Mouse (Mus musculus): ENCODE measurements around the gene Pabpc6. TPM values are rescaled to one million over a fixed set of nuclear protein-coding genes. Genes with fewer than 3 reads are reported as not detected.

The Pabpc6 gene
- total RNA-seq, 2 experiments from 2014 or later, result not detected

DNA sequence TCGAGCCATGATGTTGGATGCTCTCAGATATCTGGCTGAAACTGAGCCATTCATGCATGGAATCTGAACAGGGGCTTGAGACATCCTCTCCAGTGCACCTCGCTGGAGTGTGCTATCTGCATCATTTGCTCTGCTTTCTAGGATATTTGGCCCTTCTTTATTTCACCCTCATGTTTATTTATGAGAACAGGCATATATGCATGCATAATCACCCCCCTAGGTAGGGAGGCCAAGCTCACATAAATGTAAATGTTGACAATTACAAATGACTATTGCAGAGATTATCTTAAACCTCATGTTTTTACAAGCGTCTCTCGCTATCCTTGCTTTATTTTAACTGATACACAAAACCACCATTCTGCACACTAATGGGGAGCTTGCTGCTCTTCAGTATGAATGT is 21.9 kb downstream of the Pabpc6 start:
- Histone ChIP-seq H3K4me3 (no peak overlapping the region), H3K27ac (no peak overlapping the region)
- no peak for DNase-seq (ENCODE audit: extremely low spot score in 1 of 2, low spot score in 2 of 2)
- intact Hi-C loops (cut with DNase I), result no loop called here
- no peak for TF ChIP-seq CTCF (IDR thresholded peaks at IDR 0.05)

DNA sequence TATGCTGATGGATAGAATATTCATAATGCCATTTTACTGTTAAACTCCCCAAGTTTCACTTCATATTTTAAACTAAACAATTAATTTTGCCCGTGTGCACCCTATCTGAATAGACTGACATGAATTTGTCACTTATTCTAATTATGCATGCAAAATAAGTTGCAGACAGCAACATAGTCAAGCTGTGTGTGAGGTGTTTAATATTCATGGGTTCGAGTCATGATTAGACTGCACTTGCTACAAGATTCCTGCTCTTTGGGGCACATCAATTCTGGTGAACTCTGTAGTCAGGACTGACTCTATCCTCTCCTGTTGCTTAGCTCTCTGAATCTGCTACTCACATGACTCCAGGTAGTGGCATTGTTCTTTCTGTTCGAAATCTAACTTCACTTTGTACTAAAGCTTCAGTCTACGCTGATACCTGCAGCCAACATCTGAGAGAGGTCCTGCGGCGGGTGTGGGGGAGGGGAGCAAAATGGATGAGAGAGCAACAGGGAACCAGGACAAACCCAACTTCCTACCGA is 25.8 kb downstream of the Pabpc6 start:
- no peak overlapping the region for H3K4me3 ChIP-seq
- intact Hi-C loops (cut with DNase I), result no loop called here
- no peak for TF ChIP-seq CTCF (IDR thresholded peaks at IDR 0.05)
- no peak overlapping the region for H3K27ac ChIP-seq
- no peak for DNase-seq (ENCODE audit: extremely low spot score in 1 of 2, low spot score in 2 of 2)

DNA sequence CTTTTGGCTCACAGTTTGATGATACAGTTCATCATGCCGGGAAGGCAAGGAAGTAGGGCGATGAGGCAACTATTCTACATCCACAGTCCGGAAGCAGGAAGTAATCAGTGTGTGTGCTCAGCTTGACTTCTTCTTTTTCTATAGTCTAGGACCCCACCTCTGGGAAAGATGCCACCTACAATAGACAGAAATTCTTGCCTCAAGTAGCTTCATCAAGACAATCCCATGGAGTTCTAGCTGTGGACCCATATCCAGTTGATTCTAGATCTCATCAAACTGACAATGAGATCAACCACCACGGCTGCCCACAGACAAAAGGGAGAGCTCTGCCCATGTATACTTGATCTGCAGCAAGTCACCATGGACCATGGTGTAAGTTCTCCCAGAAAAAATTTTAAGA is 32.5 kb downstream of the Pabpc6 start:
- Histone ChIP-seq H3K4me3 (no peak overlapping the region), H3K27ac (no peak overlapping the region)
- TF ChIP-seq CTCF (IDR thresholded peaks at IDR 0.05), result no peak
- DNase-seq (ENCODE audit: extremely low spot score in 1 of 2, low spot score in 2 of 2), result no peak
- intact Hi-C loops (cut with DNase I), result no loop called here

DNA sequence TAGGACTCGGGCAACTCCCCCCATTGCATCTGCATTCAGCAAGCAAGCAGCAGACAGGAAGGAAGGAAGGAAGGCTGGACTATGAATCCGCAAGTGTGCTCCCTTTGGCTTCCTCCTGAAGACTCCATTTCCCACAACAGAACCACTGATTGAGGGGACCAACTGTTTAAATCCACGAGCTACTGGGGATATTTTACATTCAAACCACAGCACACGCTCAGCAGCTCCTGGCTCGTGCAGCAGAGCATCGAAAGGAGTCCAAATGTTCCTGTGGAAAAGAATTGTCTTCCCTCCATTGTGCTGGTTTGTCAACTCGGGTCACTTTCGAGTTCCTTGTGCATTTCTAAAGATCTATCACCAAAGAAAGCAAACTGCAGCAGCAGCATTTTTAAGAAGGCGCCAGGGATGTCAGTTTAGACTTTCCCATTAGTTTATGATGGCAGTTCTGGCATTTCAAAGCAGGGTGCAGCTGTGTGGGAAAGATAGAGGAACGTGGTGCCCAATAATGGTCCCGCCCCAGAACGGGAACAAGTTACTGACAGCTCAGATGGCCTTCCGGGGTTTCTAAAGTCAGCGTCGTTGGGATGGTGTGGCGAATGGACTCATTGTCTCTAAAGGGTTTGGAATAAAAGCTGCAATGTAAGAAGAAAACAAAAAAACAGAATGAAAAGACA is 36.8 kb downstream of the Pabpc6 start:
- intact Hi-C loops (cut with DNase I), result loop anchor here (1.0 to 5.0 kb wide), 2 partner anchors 52 to 95 kb away; no protein-coding TSS in a partner anchor
- TF ChIP-seq CTCF (IDR thresholded peaks at IDR 0.05), result no peak
- H3K4me3 ChIP-seq, result no peak overlapping the region
- H3K27ac ChIP-seq, result peak overlapping the region; percentile 55
- DNase-seq (ENCODE audit: extremely low spot score in 1 of 2, low spot score in 2 of 2), result no peak

DNA sequence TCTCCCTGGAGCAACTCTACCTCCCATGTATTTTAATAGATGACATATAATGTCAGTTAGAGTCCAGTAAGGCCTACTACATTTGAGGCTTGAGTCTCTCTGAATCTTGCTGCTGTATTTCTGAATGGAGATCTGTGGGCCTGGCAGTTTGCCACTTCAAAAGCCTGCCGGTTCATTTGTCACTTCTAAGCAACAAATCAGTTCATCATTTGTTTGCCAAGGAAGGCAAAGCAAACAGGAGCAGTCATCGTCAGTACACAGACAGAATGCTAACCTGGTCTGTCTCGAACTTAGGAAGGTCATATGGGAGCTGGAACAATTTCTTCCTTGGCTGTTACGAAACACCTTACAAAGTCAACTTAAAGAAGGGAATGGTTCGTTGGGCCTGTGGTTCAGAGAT is 37.4 kb downstream of the Pabpc6 start:
- intact Hi-C loops (cut with DNase I), result loop anchor here (1.0 to 5.0 kb wide), 2 partner anchors 52 to 95 kb away; no protein-coding TSS in a partner anchor
- TF ChIP-seq CTCF (IDR thresholded peaks at IDR 0.05), result no peak
- peak in 1 of 2 experiments; percentile 18 for DNase-seq (ENCODE audit: extremely low spot score in 1 of 2, low spot score in 2 of 2)
- Histone ChIP-seq H3K27ac (peak overlapping the region; percentile 55; the same call in 1 of the 2 replicates), H3K4me3 (no peak overlapping the region)

DNA sequence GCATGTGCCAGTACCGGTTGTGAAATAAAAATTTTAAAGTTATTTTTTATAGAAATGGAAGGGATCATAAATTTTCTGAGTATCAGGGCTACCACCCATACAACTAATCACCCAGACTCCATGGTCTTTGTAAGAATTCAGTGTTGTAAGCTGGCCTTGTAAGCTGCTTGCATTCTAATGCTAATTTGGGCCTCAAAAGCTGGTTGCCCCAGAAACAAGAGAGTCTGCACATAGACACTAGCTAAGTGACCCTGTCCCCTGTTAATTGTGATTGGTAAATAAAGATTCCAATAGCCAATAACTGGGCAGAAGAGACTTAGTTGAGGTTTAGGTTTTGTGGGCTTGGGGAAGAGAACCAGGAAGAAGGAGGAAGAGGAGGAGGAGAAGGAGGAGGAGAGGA is 38.4 kb downstream of the Pabpc6 start:
- no peak overlapping the region for H3K27ac ChIP-seq
- no peak overlapping the region for H3K4me3 ChIP-seq
- TF ChIP-seq CTCF (IDR thresholded peaks at IDR 0.05), result no peak
- no peak for DNase-seq (ENCODE audit: extremely low spot score in 1 of 2, low spot score in 2 of 2)
- intact Hi-C loops (cut with DNase I), result loop anchor here (5.0 kb wide), 1 partner anchor 96 kb away; no protein-coding TSS in a partner anchor

DNA sequence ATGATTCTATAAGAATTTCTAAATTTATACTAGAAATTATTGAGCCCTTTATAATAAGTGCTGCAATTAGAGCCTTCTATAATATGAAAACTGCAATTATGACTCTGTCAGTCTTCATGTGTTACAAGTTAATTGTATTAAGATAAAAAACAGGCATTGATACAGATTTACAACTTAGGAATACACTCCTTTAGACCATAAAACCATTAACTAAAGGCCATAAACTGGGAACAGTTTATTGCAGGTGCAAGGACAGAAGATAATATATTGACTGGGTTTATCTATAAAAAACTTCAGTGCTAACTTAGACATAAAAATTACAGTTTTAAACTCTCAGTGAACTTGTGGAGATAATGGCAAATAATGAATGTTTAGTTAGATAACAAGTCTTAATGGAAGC is 42.5 kb downstream of the Pabpc6 start:
- no peak for TF ChIP-seq CTCF (IDR thresholded peaks at IDR 0.05)
- H3K4me3 ChIP-seq, result no peak overlapping the region
- no peak for DNase-seq (ENCODE audit: extremely low spot score in 1 of 2, low spot score in 2 of 2)
- H3K27ac ChIP-seq, result no peak overlapping the region
- intact Hi-C loops (cut with DNase I), result no loop called here

Other genes with a start within 250 kb of the Pabpc6 start
- gene Gm17728, start 247.7 kb downstream of the Pabpc6 start, total RNA-seq (2021), result not detected